Mouse (Mus musculus) monocyte, adult 5-6 weeks (primary cell): Measurements from ENCODE around the gene Tulp2. TPM values are rescaled to one million over a fixed set of nuclear protein-coding genes. Genes with fewer than 3 reads are reported as not detected.
"Not testable (repeated sequence)": the region's sequence is repeated elsewhere in the genome, so short reads cannot be mapped to it uniquely, and the experiment has no call there.

Experiments used
- ATAC-seq: fragments of 153-309, 156-312 bp; replicated peaks from 2 replicates; pipeline ENCODE4 v1.8.0; 2017; ENCODE audit warnings: mild to moderate bottlenecking; ENCODE audit not compliant: low TSS enrichment, insufficient number of reproducible peaks, severe bottlenecking, poor library complexity, low FRiP score
- total RNA-seq: library from RNA; stranded (forward); fragments of 200-1000, 200-491, 200-594 nt; gene quantifications from 3 replicates; pipeline ENCODE4 v1.2.3, GENCODE M21; 2017

The Tulp2 gene
- total RNA-seq, 1 experiment from 2014 or later: 3.2 TPM

- 0 out of 2 replicates have a peak, but pooled peaks have one; percentile 9 for ATAC-seq
Observed at GRCm38 (mm10) chr7:45458748-45459563, 22.7 kb upstream of the Tulp2 start.

GRCm38 (mm10) chr7:45459564-45460140, 22.0 kb upstream of the Tulp2 start, which contains the start of gene Ftl1:
Gene Ftl1 (minus strand): TSS chr7:45459884.
- ATAC-seq: peak; percentile 80

- no peak for ATAC-seq
Observed at GRCm38 (mm10) chr7:45460377-45460776, 21.3 kb upstream of the Tulp2 start.

GRCm38 (mm10) chr7:45460860-45461314, 20.8 kb upstream of the Tulp2 start:
- ATAC-seq: peak; percentile 20; the same call in 1 of the 2 replicates

- no peak for ATAC-seq
Observed at GRCm38 (mm10) chr7:45461326-45461725, 20.4 kb upstream of the Tulp2 start.

GRCm38 (mm10) chr7:45461781-45462180, 19.9 kb upstream of the Tulp2 start:
- ATAC-seq: no peak

- ATAC-seq: no peak
Observed at GRCm38 (mm10) chr7:45462325-45462724, 19.4 kb upstream of the Tulp2 start.

- ATAC-seq: not testable (repeated sequence)
Observed at GRCm38 (mm10) chr7:45462868-45463267, 18.8 kb upstream of the Tulp2 start.

GRCm38 (mm10) chr7:45463987-45464778, 17.5 kb upstream of the Tulp2 start:
- ATAC-seq: no peak

- ATAC-seq: no peak
Observed at GRCm38 (mm10) chr7:45465112-45465511, 16.6 kb upstream of the Tulp2 start.

GRCm38 (mm10) chr7:45465549-45465948, 16.1 kb upstream of the Tulp2 start:
- no peak for ATAC-seq

GRCm38 (mm10) chr7:45466283-45467089, 15.2 kb upstream of the Tulp2 start, which contains the start of gene Bax:
Gene Bax (minus strand): TSS chr7:45466898.
- ATAC-seq: peak; percentile 84

- ATAC-seq: no peak
Observed at GRCm38 (mm10) chr7:45467090-45467670, 14.5 kb upstream of the Tulp2 start.

- 0 out of 2 replicates have a peak, but pooled peaks have one; percentile 45 for ATAC-seq
Observed at GRCm38 (mm10) chr7:45470869-45471268, 10.8 kb upstream of the Tulp2 start.

- no peak for ATAC-seq
Observed at GRCm38 (mm10) chr7:45475291-45475969, 6.2 kb upstream of the Tulp2 start.

GRCm38 (mm10) chr7:45476453-45476852, 5.2 kb upstream of the Tulp2 start:
- ATAC-seq: no peak

GRCm38 (mm10) chr7:45477003-45477402, 4.7 kb upstream of the Tulp2 start:
- ATAC-seq: peak; percentile 63
